Mouse (Mus musculus) cerebellum, adult 2 months (tissue): ENCODE results near the gene Col4a4. TPM values are rescaled to one million over a fixed set of nuclear protein-coding genes. Genes with fewer than 3 reads are reported as not detected.

Source experiments
- DNase-seq, 2 experiments: peaks; one replicate each; pipeline ENCODE4 v3.0.0; 2021
- H3K27ac ChIP-seq: fragments of 200-500 bp; 2 replicates; pipeline ENCODE4 v1.5.1; 2012; ENCODE audit warnings: low read length, control low read depth, inconsistent platforms; ENCODE audit not compliant: insufficient read depth
- H3K27me3 ChIP-seq: fragments of 200-500 bp; 2 replicates; pipeline ENCODE4 v1.6.1; 2012; ENCODE audit warnings: inconsistent platforms, mild to moderate bottlenecking, low read length, moderate library complexity; ENCODE audit not compliant: control insufficient read depth, insufficient read depth
- H3K4me1 ChIP-seq: fragments of 200-500 bp; 2 replicates; pipeline ENCODE4 v1.6.1; 2011; ENCODE audit warnings: low read length; ENCODE audit not compliant: control insufficient read depth, insufficient read depth
- H3K4me3 ChIP-seq: fragments of 200-500 bp; replicated peaks from 2 replicates; pipeline ENCODE3; 2011; ENCODE audit warnings: mild to moderate bottlenecking, low read depth, low read length, control low read depth; ENCODE audit not compliant: insufficient read depth
- CTCF ChIP-seq: fragments of 200-500 bp; IDR thresholded peaks from 2 replicates; pipeline ENCODE4 v1.5.1; 2011; ENCODE audit warnings: low read depth, mild to moderate bottlenecking, control low read depth, low read length, moderate library complexity, borderline replicate concordance; ENCODE audit not compliant: insufficient read depth
- POLR2A ChIP-seq: fragments of 200-500 bp; IDR thresholded peaks from 2 replicates; pipeline ENCODE4 v1.6.1; 2011; ENCODE audit warnings: low read length, control low read depth, borderline replicate concordance; ENCODE audit not compliant: insufficient read depth
- WGBS: fragments of 180-500 bp; shearing (Covaris S2); methylation state at CpG from one replicate; pipeline ENCODE4 v1.1.7; 2018; 5-methylcytosine and 5-hydroxymethylcytosine counted together
- polyA plus RNA-seq: library from polyadenylated mRNA; depleted of rRNA; stranded (reverse); fragments of >200 nt; gene quantifications from 2 replicates; pipeline ENCODE4 v1.2.3, GENCODE M21; 2012

Gene Col4a4
- polyA plus RNA-seq, 1 experiment, result 0.39 TPM

GRCm38 (mm10) chr1:82470516-82471225 lies 116.0 kb downstream of the Col4a4 start:
- Histone ChIP-seq H3K4me3 (no peak overlapping the region), H3K27me3 (no peaks in the 10 kb centered on the region), H3K27ac (no peak overlapping the region), H3K4me1 (no peaks in the 10 kb centered on the region)
- TF ChIP-seq CTCF (no peak), POLR2A (no peak)
- no peak for DNase-seq
- 94% methylated on average over 10 of the region's 10 CpGs for WGBS

GRCm38 (mm10) chr1:82468872-82469271 lies 117.8 kb downstream of the Col4a4 start:
- no peak for DNase-seq
- H3K4me1 ChIP-seq, result no peaks in the 10 kb centered on the region
- no peaks in the 10 kb centered on the region for H3K27me3 ChIP-seq
- H3K27ac ChIP-seq, result no peak overlapping the region
- no peak overlapping the region for H3K4me3 ChIP-seq
- TF ChIP-seq POLR2A, result no peak
- 76% methylated on average over 6 of the region's 6 CpGs for whole genome bisulfite sequencing

GRCm38 (mm10) chr1:82465321-82465853 lies 121.3 kb downstream of the Col4a4 start:
- H3K4me1 ChIP-seq, result no peaks in the 10 kb centered on the region
- no peaks in the 10 kb centered on the region for H3K27me3 ChIP-seq
- no peak for DNase-seq
- no peak overlapping the region for H3K4me3 ChIP-seq
- TF ChIP-seq POLR2A (no peak), CTCF (no peak)
- H3K27ac ChIP-seq, result no peak overlapping the region
- 62% methylated on average over 6 of the region's 6 CpGs for WGBS

GRCm38 (mm10) chr1:82461041-82461440 lies 125.6 kb downstream of the Col4a4 start:
- H3K27ac ChIP-seq, result no peak overlapping the region
- WGBS, result 36% methylated on average over 4 of the region's 4 CpGs
- DNase-seq, result no peak
- H3K4me3 ChIP-seq, result no peak overlapping the region
- TF ChIP-seq CTCF, result no peak
- no peak for TF ChIP-seq POLR2A
- no peaks in the 10 kb centered on the region for H3K4me1 ChIP-seq
- no peaks in the 10 kb centered on the region for H3K27me3 ChIP-seq

GRCm38 (mm10) chr1:82459926-82460325 lies 126.7 kb downstream of the Col4a4 start:
- DNase-seq, result no peak
- 91% methylated on average over 2 of the region's 2 CpGs for WGBS
- Histone ChIP-seq H3K27ac (no peak overlapping the region), H3K4me1 (no peaks in the 10 kb centered on the region), H3K4me3 (no peak overlapping the region), H3K27me3 (no peaks in the 10 kb centered on the region)
- no peak for TF ChIP-seq POLR2A
- no peak for TF ChIP-seq CTCF

- DNase-seq, result no peak
- Histone ChIP-seq H3K27ac (no peak overlapping the region), H3K4me3 (no peak overlapping the region), H3K27me3 (no peaks in the 10 kb centered on the region), H3K4me1 (no peaks in the 10 kb centered on the region)
- TF ChIP-seq POLR2A, result no peak
- TF ChIP-seq CTCF, result no peak
- WGBS, result 70% methylated on average over 4 of the region's 4 CpGs
These were observed 127.3 kb downstream of the Col4a4 start for GRCm38 (mm10) chr1:82459350-82459749.

- Histone ChIP-seq H3K27me3 (no peaks in the 10 kb centered on the region), H3K4me3 (no peak overlapping the region), H3K27ac (no peak overlapping the region), H3K4me1 (0 out of 2 replicates have a peak, but pooled peaks cover 2% of the 10 kb centered on the region)
- WGBS, result 65% methylated on average over 3 of the region's 3 CpGs
- TF ChIP-seq POLR2A, result no peak
- no peak for TF ChIP-seq CTCF
- peak; percentile 62 to 78 for DNase-seq
These were observed 132.6 kb downstream of the Col4a4 start for GRCm38 (mm10) chr1:82454031-82454430.
